In the genomic region with DNA sequence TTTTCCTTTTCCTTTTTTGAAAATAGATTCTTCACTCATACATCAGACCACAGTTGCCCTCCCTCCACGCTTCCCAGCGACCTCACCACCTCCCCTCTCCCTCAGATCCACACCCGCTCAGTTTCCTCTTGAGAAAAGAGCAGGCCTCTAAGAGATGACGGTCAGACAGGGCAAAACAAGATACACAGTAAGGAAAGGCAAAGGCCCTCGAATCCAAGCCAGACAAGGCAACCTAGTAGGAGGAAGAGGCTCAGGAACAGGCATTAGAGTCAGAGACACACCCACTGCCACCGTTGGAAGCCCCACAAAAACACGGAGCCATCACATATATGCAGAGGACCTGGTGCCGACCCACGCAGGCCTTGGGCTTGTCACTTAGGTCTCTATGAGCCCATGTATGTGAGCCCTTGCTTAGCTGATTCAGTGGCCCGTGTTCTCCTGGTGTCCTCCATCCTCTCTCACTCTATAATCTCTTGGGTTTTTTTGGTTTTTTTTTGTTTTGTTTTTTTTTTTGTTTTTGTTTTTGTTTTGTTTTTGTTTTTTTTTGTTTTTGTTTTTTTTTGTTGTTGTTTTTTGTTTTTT, we compare ENCODE assay signal across 11 mouse cellular contexts.
DNase-seq lines count a peak whose midpoint lies in the region; ATAC-seq and TF ChIP-seq lines count a peak whose summit lies in the region.
"Had no signal": no experiment of that assay in that cellular context is flagged by ENCODE, and none has a peak within 500 bp of the region (broad histone marks: within the 10 kb centered on the region; RNA-seq: fewer than 3 reads in every experiment).

No protein-coding gene starts in this region.

- TF ChIP-seq CTCF in thymus, adult 2 months (IDR thresholded peaks at IDR 0.05; ENCODE audit: borderline replicate concordance, control insufficient read depth, extremely low read depth, insufficient read depth, low read length, poor library complexity), result no peak

- H3K27me3 ChIP-seq in midbrain, embryonic 13.5 days, result no peaks in the 10 kb centered on the region
- no peaks in the 10 kb centered on the region for H3K27me3 ChIP-seq in midbrain, embryonic 16.5 days (ENCODE audit: control insufficient read depth, insufficient read depth, low read depth, low read length)
- H3K27me3 ChIP-seq in thymus, adult 2 months (ENCODE audit: control insufficient read depth, insufficient read depth, low read length), result no peaks in the 10 kb centered on the region
- H3K27me3 ChIP-seq: Patski had no signal

- H3K9ac ChIP-seq in midbrain, embryonic 13.5 days (replicated peaks), result no peak overlapping the region
- H3K9ac ChIP-seq in midbrain, embryonic 16.5 days (ENCODE audit: low read depth, low read length), result no peak overlapping the region

- no peak for TF ChIP-seq POLR2A in thymus, adult 2 months (IDR thresholded peaks at IDR 0.05; ENCODE audit: control insufficient read depth, extremely low read depth, insufficient read depth, low read length, poor library complexity)

- no peak for ATAC-seq in cerebellum, adult (ENCODE audit: insufficient number of reproducible peaks, low FRiP score, low TSS enrichment)
- ATAC-seq in midbrain, embryonic 13.5 days, result 0 out of 2 replicates have a peak, but pooled peaks have one; percentile 40
- no peak for ATAC-seq in midbrain, embryonic 16.5 days
- ATAC-seq in granulocyte monocyte progenitor cell, adult 5-6 weeks (replicated peaks; ENCODE audit: poor library complexity, severe bottlenecking), result peak; percentile 20; the same call in 1 of the 2 replicates

- no peaks in the 10 kb centered on the region for H3K9me3 ChIP-seq in midbrain, embryonic 13.5 days
- H3K9me3 ChIP-seq in midbrain, embryonic 16.5 days (replicated peaks; ENCODE audit: control insufficient read depth, low read length, poor library complexity, severe bottlenecking), result no peaks in the 10 kb centered on the region
- H3K9me3 ChIP-seq: limb, embryonic 10.5 days had no signal

- no peak overlapping the region for H3K4me2 ChIP-seq in midbrain, embryonic 13.5 days (replicated peaks)
- H3K4me2 ChIP-seq in midbrain, embryonic 16.5 days (ENCODE audit: low read length), result no peak overlapping the region

- H3K36me3 ChIP-seq in midbrain, embryonic 13.5 days, result no peaks in the 10 kb centered on the region
- H3K36me3 ChIP-seq in midbrain, embryonic 16.5 days (ENCODE audit: control insufficient read depth, insufficient read depth, low read length), result no peaks in the 10 kb centered on the region
- no peaks in the 10 kb centered on the region for H3K36me3 ChIP-seq in thymus, adult 2 months (ENCODE audit: control insufficient read depth, insufficient read depth, low read length)
- H3K36me3 ChIP-seq: limb, embryonic 10.5 days had no signal

- no peak overlapping the region for H3K4me3 ChIP-seq in midbrain, embryonic 13.5 days (replicated peaks)
- H3K4me3 ChIP-seq in midbrain, embryonic 16.5 days (ENCODE audit: low read depth, low read length), result no peak overlapping the region
- H3K4me3 ChIP-seq in thymus, adult 2 months (ENCODE audit: control insufficient read depth, insufficient read depth, low read length), result no peak overlapping the region
- H3K4me3 ChIP-seq: heart, adult 2 months; limb, embryonic 10.5 days had no signal

- peak; percentile 22 to 41 for DNase-seq in cerebellum, adult 18-20 months
- DNase-seq in naive thymus-derived CD4-positive, alpha-beta T cell, adult 2 months (ENCODE audit: low read depth), result peak; percentile 34
- DNase-seq in frontal cortex, postnatal 25 days (ENCODE audit: low spot score in 2 of 2), result no peak
- no peak for DNase-seq in thymus, adult 2 months

- no peak overlapping the region for H3K27ac ChIP-seq in midbrain, embryonic 13.5 days
- H3K27ac ChIP-seq in midbrain, embryonic 16.5 days (ENCODE audit: low read length), result no peak overlapping the region
- no peak overlapping the region for H3K27ac ChIP-seq in thymus, adult 2 months (ENCODE audit: control insufficient read depth, insufficient read depth, low read length)
- H3K27ac ChIP-seq: heart, adult 2 months; limb, embryonic 10.5 days had no signal

- WGBS in midbrain, embryonic 13.5 days, result 84% methylated on average over 10 of the region's 10 CpGs
- WGBS in midbrain, embryonic 16.5 days, result 82% methylated on average over 10 of the region's 10 CpGs
- WGBS in thymus, adult 2 months, result 54% methylated on average over 10 of the region's 10 CpGs

- peaks cover 20% of the 10 kb centered on the region for H3K4me1 ChIP-seq in midbrain, embryonic 13.5 days (replicated peaks)
- peaks cover 3% of the 10 kb centered on the region; the same call in 1 of the 2 replicates for H3K4me1 ChIP-seq in midbrain, embryonic 16.5 days (ENCODE audit: control insufficient read depth, insufficient read depth, low read length)
- H3K4me1 ChIP-seq in thymus, adult 2 months (replicated peaks; ENCODE audit: control insufficient read depth, insufficient read depth, low read length), result peaks cover 9% of the 10 kb centered on the region
- H3K4me1 ChIP-seq: limb, embryonic 10.5 days had no signal

Comparison
In these comparisons a context has a peak if more than half of its experiments do, and no peak if none do; other contexts are left out.
1. ATAC-seq: peak in midbrain, embryonic 13.5 days (single experiment) and granulocyte monocyte progenitor cell, adult 5-6 weeks (single experiment); none in cerebellum, adult (single experiment) and midbrain, embryonic 16.5 days (single experiment).
2. DNase-seq: peak in cerebellum, adult 18-20 months (2 of 2) and naive thymus-derived CD4-positive, alpha-beta T cell, adult 2 months (single experiment); none in frontal cortex, postnatal 25 days (0 of 2) and thymus, adult 2 months (single experiment).